Mouse (Mus musculus) kidney, adult 9 months (tissue): ENCODE measurements at regions not wholly inside any gene's neighbourhood (a gene's known extent, or its start where the extent isn't known, plus 50 kb on each side); places are given as distances from the start of the nearest gene placed in this dataset.

Experiments used
- DNase-seq: peaks from one replicate; pipeline ENCODE4 v3.0.0; 2022

- no peak for DNase-seq
These were observed 95.8 kb downstream of the Asb7 start for GRCm38 (mm10) chr7:66593619-66594018.

DNA sequence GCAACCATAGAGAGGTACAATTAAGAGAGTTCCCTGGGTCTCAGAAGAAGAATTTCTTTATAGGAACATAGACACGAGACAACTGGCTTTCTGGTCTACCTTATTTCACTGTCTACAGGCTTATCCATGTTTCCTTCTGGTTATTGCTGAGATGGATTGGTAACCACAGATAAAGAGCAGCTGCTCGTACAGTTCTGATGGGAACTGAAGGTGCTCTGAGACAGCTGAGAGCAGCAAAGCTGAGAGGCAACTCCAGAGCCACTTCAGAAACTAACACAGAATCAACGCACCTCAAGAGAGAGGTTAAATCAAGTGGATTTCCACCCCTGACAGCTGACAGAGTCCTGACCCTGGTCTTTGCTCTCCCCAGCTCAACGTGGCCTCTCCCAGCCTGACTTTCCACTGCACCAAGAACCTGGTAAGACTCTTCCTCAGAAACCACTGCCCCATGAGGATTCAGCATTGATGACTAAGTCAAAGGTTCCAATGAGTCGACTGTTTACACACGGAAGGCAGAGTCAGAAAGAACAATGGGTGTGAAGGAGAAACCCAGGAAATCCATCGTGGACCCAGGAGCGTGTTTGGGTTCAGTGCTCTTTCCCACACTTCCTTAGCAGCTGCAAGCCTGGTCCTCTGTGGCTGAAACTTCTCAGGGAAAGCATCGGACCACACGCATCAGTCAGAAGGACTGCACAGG, 97.7 kb downstream of the Asb7 start:
- no peak for DNase-seq

GRCm38 (mm10) chr7:66586511-66586910, 102.9 kb downstream of the Asb7 start:
- DNase-seq = no peak

DNA sequence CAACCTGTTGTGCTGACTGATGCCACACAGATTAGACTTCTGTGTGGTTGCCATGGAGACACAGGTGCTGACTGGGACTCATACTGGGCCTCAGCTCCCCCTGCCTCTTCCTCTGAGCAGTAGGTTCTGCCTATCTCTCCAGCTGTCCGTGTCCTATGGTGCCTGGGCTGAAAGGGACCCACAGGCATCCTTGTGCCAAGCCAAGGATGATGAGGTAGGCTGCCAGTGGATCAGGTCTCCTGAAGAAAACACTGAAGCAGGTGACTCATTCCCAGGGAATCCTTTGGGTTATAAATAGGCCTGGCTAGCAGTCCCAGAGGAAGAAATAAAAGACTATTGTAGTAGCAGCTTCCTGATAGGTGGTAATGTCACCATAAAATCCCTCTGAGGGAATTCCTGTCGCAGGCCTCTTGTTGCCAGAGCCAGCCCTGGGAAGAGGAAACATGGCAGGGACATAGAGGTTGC, 108.7 kb downstream of the Asb7 start:
- no peak for DNase-seq

DNA sequence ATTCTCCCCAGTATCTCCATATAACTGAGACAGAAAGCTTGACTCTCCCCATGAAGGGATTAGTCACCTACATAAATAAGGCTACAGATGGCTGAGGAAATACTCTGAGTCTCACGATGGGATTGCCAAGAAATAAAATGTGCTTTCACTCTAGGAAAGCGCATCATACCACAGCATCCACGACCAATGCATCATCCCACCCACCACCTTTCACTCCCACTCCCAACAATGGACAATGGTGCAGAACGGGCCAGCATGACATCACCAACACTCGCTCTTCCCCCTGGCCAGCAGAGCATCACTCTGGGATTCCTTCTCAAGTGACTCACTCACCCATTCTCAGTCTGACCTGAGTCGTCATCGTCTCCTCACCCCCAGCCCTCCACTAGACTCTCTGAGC, 113.1 kb downstream of the Asb7 start:
- DNase-seq = no peak

- DNase-seq = no peak
These were observed 117.9 kb downstream of the Asb7 start for GRCm38 (mm10) chr7:66571451-66571850.

DNA sequence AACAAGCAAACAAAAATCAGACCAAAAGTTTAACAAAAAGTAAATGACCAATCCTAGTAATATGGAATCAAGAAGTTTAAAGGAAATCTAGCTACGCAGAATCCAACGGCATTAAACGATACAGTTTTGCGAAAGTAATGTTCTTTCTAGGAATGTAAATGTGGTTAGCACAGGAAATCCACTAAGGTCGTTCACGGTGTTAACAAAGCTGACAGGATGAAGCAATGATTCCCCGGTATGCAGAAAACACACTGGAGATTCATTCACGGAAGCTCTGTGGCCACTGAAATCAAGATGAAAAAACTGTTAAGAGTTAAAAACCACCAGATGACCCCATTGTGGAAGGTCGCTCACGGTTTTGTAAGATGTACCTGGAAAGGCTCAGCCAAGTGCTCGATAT, 120.4 kb upstream of the Aldh1a3 start:
- no peak for DNase-seq

GRCm38 (mm10) chr7:66545184-66545583, 117.9 kb upstream of the Aldh1a3 start:
- no peak for DNase-seq

DNA sequence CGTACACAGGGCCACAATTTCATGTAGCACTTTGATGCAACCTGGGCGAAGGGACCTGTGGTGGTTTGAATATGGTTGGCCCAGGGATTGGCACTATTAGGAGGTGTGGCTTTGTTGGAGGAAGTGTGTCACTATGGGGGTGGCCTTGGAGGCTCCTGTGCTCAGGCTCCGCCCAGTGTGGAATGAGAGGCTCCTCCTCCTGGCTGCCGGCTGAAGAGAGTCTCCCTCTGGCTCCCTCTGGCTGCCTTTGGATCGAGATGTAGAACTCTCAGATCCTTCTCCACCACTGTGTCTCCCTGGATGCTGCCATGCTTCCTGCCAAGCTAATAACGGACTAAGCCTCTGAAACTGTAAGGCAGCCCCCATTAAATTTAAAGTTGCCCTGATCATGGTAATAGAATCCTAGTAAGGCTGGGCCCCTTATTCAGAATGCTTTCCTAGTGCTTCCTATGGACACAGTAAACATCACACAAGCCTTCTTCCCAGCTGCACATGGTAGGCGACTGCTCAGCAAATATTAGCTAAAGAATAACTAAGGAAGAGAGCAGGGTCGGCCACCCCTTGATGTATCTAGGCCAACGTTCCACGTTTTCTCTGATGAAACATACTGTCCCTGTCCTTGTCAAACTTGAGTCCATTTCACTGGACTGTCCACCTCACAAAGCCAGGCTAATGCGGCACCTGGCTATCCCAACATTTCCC, 117.2 kb upstream of the Aldh1a3 start:
- DNase-seq = no peak

GRCm38 (mm10) chr7:66532596-66532995, 105.3 kb upstream of the Aldh1a3 start:
- DNase-seq = no peak

GRCm38 (mm10) chr7:66532048-66532447, 104.7 kb upstream of the Aldh1a3 start:
- no peak for DNase-seq

GRCm38 (mm10) chr7:66531111-66531510, 103.8 kb upstream of the Aldh1a3 start:
- DNase-seq = no peak

GRCm38 (mm10) chr7:66528881-66529280, 101.6 kb upstream of the Aldh1a3 start:
- peak; percentile 3 for DNase-seq

GRCm38 (mm10) chr7:66523959-66524358, 96.6 kb upstream of the Aldh1a3 start:
- no peak for DNase-seq

- no peak for DNase-seq
These were observed 94.2 kb upstream of the Aldh1a3 start for GRCm38 (mm10) chr7:66521522-66521921.

- no peak for DNase-seq
These were observed 88.8 kb upstream of the Aldh1a3 start for GRCm38 (mm10) chr7:66516143-66516542.

- DNase-seq = no peak
These were observed 86.1 kb upstream of the Aldh1a3 start for GRCm38 (mm10) chr7:66513411-66513810.

- DNase-seq = no peak
These were observed 78.4 kb upstream of the Aldh1a3 start for GRCm38 (mm10) chr7:66505734-66506133.

DNA sequence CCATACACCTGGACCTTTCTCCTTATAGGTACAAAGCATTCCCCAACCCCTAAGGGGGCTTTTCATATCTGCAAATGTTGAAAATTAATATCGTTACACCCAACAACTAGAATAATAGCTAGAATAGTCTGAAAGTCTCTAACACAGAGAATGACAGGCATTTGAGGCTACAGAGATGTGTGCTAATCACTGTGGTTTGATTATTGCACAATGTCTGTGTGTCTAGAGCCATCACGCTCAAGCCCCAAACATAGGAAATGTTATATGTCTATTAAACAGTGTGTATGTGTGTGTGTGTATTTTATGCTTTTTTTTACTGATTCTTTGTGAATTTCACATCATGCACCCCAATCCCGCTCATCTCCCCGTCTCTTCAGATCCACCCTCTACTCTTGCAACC, 77.2 kb upstream of the Aldh1a3 start:
- DNase-seq = no peak

- peak; percentile 9 for DNase-seq
These were observed 74.1 kb upstream of the Aldh1a3 start for GRCm38 (mm10) chr7:66501425-66501824.

- DNase-seq = no peak
These were observed 70.2 kb upstream of the Aldh1a3 start for GRCm38 (mm10) chr7:66497480-66497879.

DNA sequence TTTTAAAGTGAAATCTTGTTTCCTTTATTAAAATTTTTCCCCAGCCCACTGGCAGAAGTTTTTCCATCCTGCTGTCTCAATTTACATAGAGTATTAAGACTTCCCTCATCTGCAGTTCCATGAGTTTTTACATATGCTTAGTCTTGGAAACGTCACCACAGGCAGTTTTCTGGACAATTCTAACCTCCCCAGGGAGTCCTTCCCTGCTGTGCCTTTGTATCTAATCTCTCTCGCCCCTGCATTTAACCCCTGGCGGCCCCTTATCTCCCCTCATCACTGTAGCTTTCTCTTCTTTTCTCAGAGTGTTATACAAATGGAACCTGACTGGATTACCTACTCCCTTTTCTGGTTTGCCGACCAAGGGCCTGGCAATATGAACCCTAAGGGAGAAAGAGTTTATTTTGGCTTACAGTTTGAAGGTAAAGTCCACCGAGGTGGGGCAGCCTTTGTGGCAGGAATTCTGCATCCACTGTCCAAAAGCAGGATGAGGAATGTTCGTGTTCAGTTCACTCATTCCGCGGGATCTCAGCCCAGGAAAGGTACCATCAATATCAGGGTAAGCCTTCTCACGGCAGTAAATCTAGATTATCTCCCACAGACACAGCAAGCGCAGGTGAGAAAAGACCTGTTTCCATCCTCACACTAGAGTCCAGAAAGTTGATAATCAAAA, 66.0 kb upstream of the Aldh1a3 start:
- no peak for DNase-seq

- DNase-seq = no peak
These were observed 65.4 kb upstream of the Aldh1a3 start for GRCm38 (mm10) chr7:66492748-66493147.

GRCm38 (mm10) chr7:66491501-66491900, 64.2 kb upstream of the Aldh1a3 start:
- DNase-seq = no peak
